Mouse (Mus musculus) monocyte, adult 2 months (primary cell): Measurements from ENCODE around the gene Pstpip1.

Experiments
- DNase-seq, 2 experiments: peaks; one replicate each; pipeline ENCODE4 v3.0.0; 2022; ENCODE audit warnings: low spot score in 2 of 2, low read depth in 1 of 2

Gene Pstpip1

GRCm38 (mm10) chr9:56104921-56105320 lies 15.2 kb downstream of the Pstpip1 start:
- DNase-seq = no peak

- DNase-seq = no peak
Measured at GRCm38 (mm10) chr9:56106274-56107072, 16.7 kb downstream of the Pstpip1 start.

GRCm38 (mm10) chr9:56107527-56107926 lies 17.8 kb downstream of the Pstpip1 start:
- DNase-seq = no peak

GRCm38 (mm10) chr9:56108174-56108573 lies 18.4 kb downstream of the Pstpip1 start:
- peak; percentile 67 to 70 for DNase-seq

- DNase-seq = no peak
Measured at GRCm38 (mm10) chr9:56118091-56118490, 28.3 kb downstream of the Pstpip1 start.

GRCm38 (mm10) chr9:56118582-56118981 lies 28.8 kb downstream of the Pstpip1 start:
- DNase-seq = no peak

GRCm38 (mm10) chr9:56119651-56120050 lies 29.9 kb downstream of the Pstpip1 start:
- no peak for DNase-seq

GRCm38 (mm10) chr9:56121097-56121496 lies 31.3 kb downstream of the Pstpip1 start:
- no peak for DNase-seq

GRCm38 (mm10) chr9:56122973-56123372 lies 33.2 kb downstream of the Pstpip1 start:
- DNase-seq = no peak

- DNase-seq = no peak
Measured at GRCm38 (mm10) chr9:56123613-56124012, 33.9 kb downstream of the Pstpip1 start.

GRCm38 (mm10) chr9:56124561-56124960 lies 34.8 kb downstream of the Pstpip1 start:
- no peak for DNase-seq

- no peak for DNase-seq
Measured at GRCm38 (mm10) chr9:56126453-56127173, 36.9 kb downstream of the Pstpip1 start.

GRCm38 (mm10) chr9:56128331-56128730 lies 38.6 kb downstream of the Pstpip1 start:
- DNase-seq = no peak

GRCm38 (mm10) chr9:56129951-56130350 lies 40.2 kb downstream of the Pstpip1 start:
- DNase-seq = no peak

- no peak for DNase-seq
Measured at GRCm38 (mm10) chr9:56130536-56130935, 40.8 kb downstream of the Pstpip1 start.

GRCm38 (mm10) chr9:56131813-56132525 lies 42.2 kb downstream of the Pstpip1 start:
- no peak for DNase-seq

- DNase-seq = no peak
Measured at GRCm38 (mm10) chr9:56133970-56134369, 44.2 kb downstream of the Pstpip1 start.

- DNase-seq = no peak
Measured at GRCm38 (mm10) chr9:56134614-56135013, 44.9 kb downstream of the Pstpip1 start.

- no peak for DNase-seq
Measured at GRCm38 (mm10) chr9:56135590-56136197, 45.9 kb downstream of the Pstpip1 start.

- no peak for DNase-seq
Measured at GRCm38 (mm10) chr9:56141776-56142175, 52.0 kb downstream of the Pstpip1 start.

- no peak for DNase-seq
Measured at GRCm38 (mm10) chr9:56144366-56145003, 54.7 kb downstream of the Pstpip1 start.
